Mouse (Mus musculus) bone marrow, adult 2 months (tissue): Measurements from ENCODE around the gene Als2cl.

Experiments
- CTCF ChIP-seq: fragments of 200-500 bp; IDR thresholded peaks from 2 replicates; pipeline ENCODE4 v1.5.1; 2011; ENCODE audit warnings: low read length, control low read depth; ENCODE audit not compliant: control insufficient read depth, insufficient read depth
- POLR2A ChIP-seq: fragments of 200-500 bp; IDR thresholded peaks from 2 replicates; pipeline ENCODE4 v1.6.1; 2011; ENCODE audit warnings: low read depth, mild to moderate bottlenecking, control low read depth, low read length, borderline replicate concordance; ENCODE audit not compliant: control insufficient read depth

DNA sequence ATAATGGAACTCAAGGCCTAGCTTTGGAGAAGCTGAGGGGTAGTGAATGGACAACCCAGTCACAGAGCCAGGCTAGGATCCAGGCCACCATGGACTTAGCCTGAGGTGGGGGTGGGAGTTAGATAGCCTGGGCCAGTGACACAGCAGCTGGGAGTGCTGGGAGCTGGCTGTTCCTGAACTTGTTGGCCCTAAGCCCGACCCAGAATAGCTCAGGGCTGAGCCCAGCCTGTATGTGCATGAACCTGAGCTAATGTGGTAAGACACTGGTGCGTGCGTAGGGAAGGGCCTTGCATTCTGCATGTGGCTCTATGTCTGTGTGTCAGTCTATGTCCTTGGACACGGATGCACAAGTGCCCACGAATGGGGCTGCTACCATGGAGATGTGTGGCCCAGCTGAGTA lies 1.8 kb upstream of the Als2cl start:
- no peak for TF ChIP-seq CTCF
- no peak for TF ChIP-seq POLR2A
